Mouse (Mus musculus) embryonic fibroblast, embryonic 13.5 days (primary cell): ENCODE results near the gene Scmh1.

ENCODE experiments used
- CTCF ChIP-seq: IDR thresholded peaks from 2 replicates; pipeline ENCODE4 v1.5.1; 2011; ENCODE audit warnings: mild to moderate bottlenecking, control low read depth, low read length, moderate library complexity, borderline replicate concordance; ENCODE audit not compliant: insufficient read depth
- POLR2A ChIP-seq: IDR thresholded peaks from 2 replicates; pipeline ENCODE4 v1.6.1; 2011; ENCODE audit warnings: low read depth, mild to moderate bottlenecking, control low read depth, low read length, moderate library complexity

GRCm38 (mm10) chr4:120506955-120507354, 101.9 kb downstream of the Scmh1 start:
- TF ChIP-seq POLR2A (no peak), CTCF (no peak)
